Mouse (Mus musculus) liver, adult 2 months (tissue): ENCODE results near the gene Mdh2.

Experiments used
- CTCF ChIP-seq: fragments of 200-500 bp; IDR thresholded peaks from 2 replicates; pipeline ENCODE4 v1.5.1; 2011; ENCODE audit warnings: low read depth, low read length, control low read depth
- POLR2A ChIP-seq: fragments of 200-500 bp; IDR thresholded peaks from 2 replicates; pipeline ENCODE4 v1.6.1; 2011; ENCODE audit warnings: low read length, control low read depth; ENCODE audit not compliant: insufficient read depth; ENCODE audit errors: extremely low read depth

- TF ChIP-seq POLR2A: no peak
- TF ChIP-seq CTCF: peak; percentile 22; the same call in 1 of the 2 replicates
Observed at GRCm38 (mm10) chr5:135803135-135803534, 24.9 kb downstream of the Mdh2 start.
